Mouse (Mus musculus) intestine, embryonic 15.5 days (tissue): Measurements from ENCODE around the gene Eif1. TPM values are rescaled to one million over a fixed set of nuclear protein-coding genes. Genes with fewer than 3 reads are reported as not detected.
A peak's percentile ranks its signal among the peaks of the same experiment; 100 is the strongest.

Source experiments
- ATAC-seq: fragments of 200-750 bp; cut with Nextera tagmentation; 2 replicates; pipeline ENCODE4 v1.8.0; 2017; ENCODE audit warnings: moderate TSS enrichment, moderate library complexity
- H3K27ac ChIP-seq: fragments of 300-500 bp; sonication (generic); 2 replicates; pipeline ENCODE4 v1.5.1; 2015; ENCODE audit warnings: mild to moderate bottlenecking, inconsistent platforms
- H3K27me3 ChIP-seq: fragments of 300-500 bp; sonication (generic); replicated peaks from 2 replicates; pipeline ENCODE4 v1.6.1; 2015; ENCODE audit warnings: inconsistent platforms
- H3K36me3 ChIP-seq: fragments of 300-500 bp; sonication (generic); 2 replicates; pipeline ENCODE4 v1.6.1; 2015; ENCODE audit warnings: inconsistent platforms
- H3K4me1 ChIP-seq: fragments of 300-500 bp; sonication (generic); replicated peaks from 2 replicates; pipeline ENCODE4 v1.6.1; 2015; ENCODE audit warnings: inconsistent platforms
- H3K4me2 ChIP-seq: fragments of 300-500 bp; sonication (generic); replicated peaks from 2 replicates; pipeline ENCODE4 v1.6.1; 2015; ENCODE audit warnings: mild to moderate bottlenecking, inconsistent platforms
- H3K4me3 ChIP-seq: fragments of 300-500 bp; sonication (generic); replicated peaks from 2 replicates; pipeline ENCODE4 v1.5.1; 2015; ENCODE audit warnings: inconsistent platforms
- H3K9ac ChIP-seq: fragments of 300-500 bp; sonication (generic); 2 replicates; pipeline ENCODE4 v1.6.1; 2015; ENCODE audit warnings: inconsistent platforms
- H3K9me3 ChIP-seq: fragments of 300-500 bp; sonication (generic); 2 replicates; pipeline ENCODE4 v1.6.1; 2016; ENCODE audit warnings: inconsistent platforms
- WGBS: fragments of 180-500 bp; shearing (Covaris S2); methylation state at CpG from one replicate; pipeline ENCODE4 v1.1.7; 2015; 5-methylcytosine and 5-hydroxymethylcytosine counted together
- polyA plus RNA-seq: library from polyadenylated mRNA; unstranded; fragments of >200 nt; fragmentation: Nextera tagmentation; extraction: Ambion mirVana; gene quantifications from 2 replicates; pipeline ENCODE4 v1.2.1, GENCODE M21; 2015

Eif1 gene
- polyA plus RNA-seq = 1,793 and 1,952 TPM in 2 replicates

GRCm38 (mm10) chr11:100319492-100320171, at the start of gene Eif1:
Gene Eif1 (plus strand): TSS chr11:100319885.
- peak; percentile 93 for ATAC-seq
- Histone ChIP-seq H3K27me3 (no peaks in the 10 kb centered on the region), H3K9ac (peak within 1 kb of the TSS; percentile 93), H3K9me3 (no peaks in the 10 kb centered on the region), H3K4me1 (peaks cover 4% of the 10 kb centered on the region; the same call in 1 of the 2 replicates), H3K4me2 (peak within 1 kb of the TSS; percentile 66), H3K36me3 (peaks cover 13% of the 10 kb centered on the region; the same call in 1 of the 2 replicates), H3K27ac (peak within 1 kb of the TSS; percentile 99), H3K4me3 (peak within 1 kb of the TSS; percentile 76)
- 1% methylated on average over 54 of the region's 58 CpGs for WGBS

GRCm38 (mm10) chr11:100271878-100272277, 47.8 kb upstream of the Eif1 start:
- WGBS = 85% methylated on average over 1 of the region's 1 CpGs
- Histone ChIP-seq H3K27me3 (peaks cover 5% of the 10 kb centered on the region; the same call in 1 of the 2 replicates), H3K36me3 (no peaks in the 10 kb centered on the region), H3K9me3 (no peaks in the 10 kb centered on the region), H3K4me3 (no peak overlapping the region), H3K4me2 (no peak overlapping the region), H3K27ac (no peak overlapping the region), H3K4me1 (no peaks in the 10 kb centered on the region), H3K9ac (no peak overlapping the region)
- ATAC-seq = no peak

GRCm38 (mm10) chr11:100274719-100275118, 45.0 kb upstream of the Eif1 start:
- ATAC-seq = no peak
- H3K4me2 ChIP-seq = no peak overlapping the region
- H3K27ac ChIP-seq = no peak overlapping the region
- no peak overlapping the region for H3K4me3 ChIP-seq
- no peaks in the 10 kb centered on the region for H3K36me3 ChIP-seq
- no peaks in the 10 kb centered on the region for H3K4me1 ChIP-seq
- H3K9me3 ChIP-seq = no peaks in the 10 kb centered on the region
- WGBS = 59% methylated on average over 7 of the region's 7 CpGs
- H3K27me3 ChIP-seq = peaks cover 5% of the 10 kb centered on the region; the same call in 1 of the 2 replicates
- H3K9ac ChIP-seq = no peak overlapping the region

- no peak overlapping the region for H3K27ac ChIP-seq
- no peaks in the 10 kb centered on the region for H3K9me3 ChIP-seq
- WGBS = 66% methylated on average over 5 of the region's 5 CpGs
- peaks cover 5% of the 10 kb centered on the region; the same call in 1 of the 2 replicates for H3K27me3 ChIP-seq
- H3K4me2 ChIP-seq = no peak overlapping the region
- H3K9ac ChIP-seq = no peak overlapping the region
- H3K4me1 ChIP-seq = no peaks in the 10 kb centered on the region
- no peak overlapping the region for H3K4me3 ChIP-seq
- H3K36me3 ChIP-seq = no peaks in the 10 kb centered on the region
- no peak for ATAC-seq
Observed at GRCm38 (mm10) chr11:100275466-100275865, 44.2 kb upstream of the Eif1 start.

DNA sequence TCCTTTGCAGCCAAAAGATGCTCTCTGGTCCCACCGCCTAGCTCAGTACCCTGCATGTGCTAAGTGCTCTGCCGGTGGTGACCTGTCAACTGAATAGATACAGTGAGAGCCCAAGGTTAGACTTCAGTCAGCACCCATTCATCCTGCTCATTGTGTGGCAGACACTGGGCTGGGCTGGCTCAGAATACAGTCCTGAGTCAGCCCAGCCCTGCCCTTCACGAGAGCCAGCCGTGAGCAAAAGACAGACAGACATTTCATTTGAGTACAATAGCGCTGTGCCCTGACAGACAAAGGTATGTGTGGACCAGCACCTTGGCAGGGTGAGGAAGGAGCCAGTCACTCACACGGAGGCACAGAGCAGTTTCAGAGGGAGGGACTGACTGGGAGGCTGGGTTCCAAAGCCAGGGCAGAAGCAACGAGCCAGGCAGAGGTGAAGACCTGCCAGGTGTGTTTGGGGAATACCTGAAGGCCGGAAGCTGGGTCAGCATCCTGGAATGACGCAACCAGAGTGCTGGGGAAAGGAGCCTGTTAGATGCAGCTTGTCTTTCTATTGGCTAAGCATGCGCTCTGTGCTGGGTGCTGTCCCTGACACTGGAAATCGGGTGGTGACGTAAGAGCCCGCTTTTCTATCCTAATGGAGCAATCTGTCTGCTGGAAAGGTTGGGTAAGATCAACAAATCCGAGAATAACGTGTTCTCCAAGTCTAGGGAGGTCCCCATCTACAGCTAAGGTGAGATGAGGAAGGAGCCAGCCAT, 41.8 kb upstream of the Eif1 start:
- no peaks in the 10 kb centered on the region for H3K27me3 ChIP-seq
- H3K4me3 ChIP-seq = no peak overlapping the region
- H3K9ac ChIP-seq = no peak overlapping the region
- H3K4me1 ChIP-seq = 0 out of 2 replicates have a peak, but pooled peaks cover 4% of the 10 kb centered on the region
- no peak overlapping the region for H3K4me2 ChIP-seq
- no peak overlapping the region for H3K27ac ChIP-seq
- no peaks in the 10 kb centered on the region for H3K36me3 ChIP-seq
- no peaks in the 10 kb centered on the region for H3K9me3 ChIP-seq
- WGBS = 61% methylated on average over 15 of the region's 15 CpGs
- no peak for ATAC-seq

DNA sequence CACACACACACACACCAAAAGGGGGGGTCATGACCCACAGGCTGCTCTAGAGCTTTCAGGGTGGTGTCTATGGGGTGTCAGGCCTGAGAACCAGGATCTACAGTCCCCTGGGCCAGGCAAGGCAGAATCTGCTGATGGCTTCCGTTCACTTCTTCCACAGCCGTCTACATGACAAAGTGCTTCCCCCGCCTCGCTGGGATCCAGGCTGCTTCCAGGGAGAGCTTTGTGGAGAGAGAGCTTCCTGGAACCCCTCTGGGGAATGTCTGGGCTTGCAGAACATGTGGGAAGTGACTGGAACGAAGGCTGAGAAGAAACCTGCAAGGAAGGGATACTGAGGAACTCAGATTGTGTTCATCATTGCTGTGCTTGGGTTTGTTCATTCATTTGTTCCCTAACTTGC, 40.9 kb upstream of the Eif1 start:
- Histone ChIP-seq H3K27me3 (no peaks in the 10 kb centered on the region), H3K9ac (no peak overlapping the region), H3K4me2 (no peak overlapping the region), H3K4me3 (no peak overlapping the region), H3K27ac (no peak overlapping the region), H3K9me3 (no peaks in the 10 kb centered on the region), H3K36me3 (no peaks in the 10 kb centered on the region), H3K4me1 (0 out of 2 replicates have a peak, but pooled peaks cover 4% of the 10 kb centered on the region)
- WGBS = 47% methylated on average over 5 of the region's 5 CpGs
- no peak for ATAC-seq

GRCm38 (mm10) chr11:100281596-100282544, 37.8 kb upstream of the Eif1 start:
- Histone ChIP-seq H3K27me3 (no peaks in the 10 kb centered on the region), H3K4me3 (no peak overlapping the region), H3K4me1 (peaks cover 9% of the 10 kb centered on the region; the same call in 1 of the 2 replicates), H3K9ac (no peak overlapping the region), H3K9me3 (no peaks in the 10 kb centered on the region), H3K36me3 (no peaks in the 10 kb centered on the region), H3K27ac (no peak overlapping the region), H3K4me2 (no peak overlapping the region)
- peak; percentile 28; the same call in 1 of the 2 replicates for ATAC-seq
- WGBS = 21% methylated on average over 11 of the region's 11 CpGs

- Histone ChIP-seq H3K4me2 (no peak overlapping the region), H3K27ac (no peak overlapping the region), H3K27me3 (no peaks in the 10 kb centered on the region), H3K9ac (no peak overlapping the region), H3K4me3 (no peak overlapping the region), H3K9me3 (no peaks in the 10 kb centered on the region), H3K4me1 (peaks cover 15% of the 10 kb centered on the region), H3K36me3 (no peaks in the 10 kb centered on the region)
- WGBS = 25% methylated on average over 10 of the region's 10 CpGs
- ATAC-seq = no peak
Observed at GRCm38 (mm10) chr11:100282549-100282948, 37.1 kb upstream of the Eif1 start.

DNA sequence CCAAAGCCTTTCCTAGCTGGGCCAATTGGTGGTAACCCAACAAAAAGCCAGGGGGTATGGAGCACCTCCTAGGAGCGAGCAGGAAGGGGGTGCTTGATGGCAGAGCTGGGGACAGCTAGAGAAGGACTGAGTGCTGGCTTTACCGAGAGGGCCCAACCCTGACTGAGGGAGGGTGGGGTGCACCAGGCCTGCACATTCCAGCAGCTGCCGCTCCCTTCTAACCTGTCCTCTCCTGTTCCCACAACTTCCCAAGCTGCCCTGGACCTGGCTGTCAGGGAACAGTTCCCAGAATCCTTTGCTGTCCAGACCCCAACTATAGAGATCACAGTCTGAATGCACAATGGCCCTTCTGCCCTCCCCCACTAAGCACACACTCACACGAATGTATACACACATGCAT, 34.7 kb upstream of the Eif1 start:
- H3K27ac ChIP-seq = 0 out of 2 replicates have a peak overlapping the region, but pooled peaks have one; percentile 27
- H3K4me3 ChIP-seq = no peak overlapping the region
- WGBS = 61% methylated on average over 4 of the region's 4 CpGs
- no peaks in the 10 kb centered on the region for H3K27me3 ChIP-seq
- H3K9me3 ChIP-seq = no peaks in the 10 kb centered on the region
- no peaks in the 10 kb centered on the region for H3K36me3 ChIP-seq
- 0 out of 2 replicates have a peak, but pooled peaks have one; percentile 15 for ATAC-seq
- H3K9ac ChIP-seq = no peak overlapping the region
- peaks cover 34% of the 10 kb centered on the region for H3K4me1 ChIP-seq
- H3K4me2 ChIP-seq = no peak overlapping the region

- Histone ChIP-seq H3K4me2 (no peak overlapping the region), H3K36me3 (no peaks in the 10 kb centered on the region), H3K27me3 (no peaks in the 10 kb centered on the region), H3K4me1 (peaks cover 40% of the 10 kb centered on the region), H3K4me3 (no peak overlapping the region), H3K27ac (peak overlapping the region; percentile 89), H3K9ac (0 out of 2 replicates have a peak overlapping the region, but pooled peaks have one; percentile 20), H3K9me3 (no peaks in the 10 kb centered on the region)
- ATAC-seq = peak; percentile 93
- WGBS = 34% methylated on average over 10 of the region's 10 CpGs
Observed at GRCm38 (mm10) chr11:100287024-100287423, 32.7 kb upstream of the Eif1 start.

- peak; percentile 75 for ATAC-seq
- peaks cover 36% of the 10 kb centered on the region for H3K4me1 ChIP-seq
- H3K9ac ChIP-seq = no peak overlapping the region
- H3K27ac ChIP-seq = peak overlapping the region; percentile 55
- no peaks in the 10 kb centered on the region for H3K9me3 ChIP-seq
- no peaks in the 10 kb centered on the region for H3K27me3 ChIP-seq
- H3K36me3 ChIP-seq = no peaks in the 10 kb centered on the region
- 48% methylated on average over 6 of the region's 6 CpGs for WGBS
- H3K4me3 ChIP-seq = no peak overlapping the region
- H3K4me2 ChIP-seq = no peak overlapping the region
Observed at GRCm38 (mm10) chr11:100288942-100289341, 30.7 kb upstream of the Eif1 start.
